Mouse (Mus musculus): Measurements from ENCODE around the gene Exosc3.

Gene Exosc3

GRCm38 (mm10) chr4:45279981-45280548 is 62.5 kb downstream of the Exosc3 start:
- peak in 1 of 2 experiments; percentile 47 for DNase-seq (ENCODE audit: low spot score in 2 of 2)

- DNase-seq (ENCODE audit: low spot score in 2 of 2), result no peak
These were observed 63.2 kb downstream of the Exosc3 start for GRCm38 (mm10) chr4:45279292-45279691.

- no peak for DNase-seq (ENCODE audit: low spot score in 2 of 2)
These were observed 66.8 kb downstream of the Exosc3 start for GRCm38 (mm10) chr4:45275770-45276169.

- DNase-seq (ENCODE audit: low spot score in 2 of 2), result peak; percentile 36 to 61
These were observed 71.5 kb downstream of the Exosc3 start for GRCm38 (mm10) chr4:45271041-45271452.

- DNase-seq (ENCODE audit: low spot score in 2 of 2), result no peak
These were observed 74.6 kb downstream of the Exosc3 start for GRCm38 (mm10) chr4:45267883-45268282.

All from frontal cortex, postnatal 14 days (tissue).